Mouse (Mus musculus): ENCODE results near the gene Aknad1.
A peak's percentile ranks its signal among the peaks of the same experiment; 100 is the strongest.

- TF ChIP-seq MAX (IDR thresholded peaks at IDR 0.05; ENCODE audit: low read depth) = no peak
- TF ChIP-seq POLR2A (IDR thresholded peaks at IDR 0.05; ENCODE audit: insufficient read length, low read depth) = no peak
- no peak for TF ChIP-seq CEBPB (IDR thresholded peaks at IDR 0.05; ENCODE audit: insufficient read depth, poor library complexity, severe bottlenecking)
- TF ChIP-seq MYOG (IDR thresholded peaks at IDR 0.05; ENCODE audit: control insufficient read depth in 1 of 3, insufficient read depth in 1 of 3, insufficient read length in 2 of 3, low read depth in 2 of 3) = no peak
- peak; percentile 51 for TF ChIP-seq USF1 (IDR thresholded peaks at IDR 0.05; ENCODE audit: low read depth)
- no peak for TF ChIP-seq SRF (IDR thresholded peaks at IDR 0.05; ENCODE audit: control insufficient read depth, insufficient read length, low read depth)
- TF ChIP-seq MYOD1 (IDR thresholded peaks at IDR 0.05; ENCODE audit: control insufficient read depth in 1 of 3, insufficient read length in 2 of 3, low read depth in 2 of 3) = no peak
- TF ChIP-seq TCF12 (IDR thresholded peaks at IDR 0.05; ENCODE audit: insufficient read depth, poor library complexity, severe bottlenecking) = no peak
- TF ChIP-seq E2F4 (IDR thresholded peaks at IDR 0.05; ENCODE audit: insufficient read depth) = no peak
- no peak for TF ChIP-seq POLR2AphosphoS2 (IDR thresholded peaks at IDR 0.05; ENCODE audit: insufficient read length, low read depth)
Measured at GRCm38 (mm10) chr3:108689979-108690378, 49.5 kb upstream of the Aknad1 start.
